Mouse (Mus musculus) forebrain, embryonic 16.5 days (tissue): ENCODE results near the gene Clip4. TPM values are rescaled to one million over a fixed set of nuclear protein-coding genes. Genes with fewer than 3 reads are reported as not detected.

Experiments
- ATAC-seq: fragments of 200-750 bp; cut with Nextera tagmentation; 2 replicates; pipeline ENCODE4 v1.8.0; 2017; ENCODE audit warnings: mild to moderate bottlenecking, moderate library complexity
- H3K27ac ChIP-seq: fragments of 300-500 bp; sonication (generic); 2 replicates; pipeline ENCODE4 v1.5.1; 2014; ENCODE audit warnings: low read length, control low read depth
- H3K27me3 ChIP-seq: fragments of 300-500 bp; sonication (generic); replicated peaks from 2 replicates; pipeline ENCODE4 v1.6.1; 2014; ENCODE audit warnings: low read length; ENCODE audit not compliant: control insufficient read depth, insufficient read depth
- H3K36me3 ChIP-seq: fragments of 300-500 bp; sonication (generic); 2 replicates; pipeline ENCODE4 v1.6.1; 2014; ENCODE audit not compliant: control insufficient read depth, insufficient read depth
- H3K4me1 ChIP-seq: fragments of 300-500 bp; sonication (generic); replicated peaks from 2 replicates; pipeline ENCODE4 v1.6.1; 2014; ENCODE audit warnings: low read length; ENCODE audit not compliant: control insufficient read depth, insufficient read depth
- H3K4me2 ChIP-seq: fragments of 300-500 bp; sonication (generic); 2 replicates; pipeline ENCODE4 v1.6.1; 2014; ENCODE audit warnings: mild to moderate bottlenecking, low read length, control low read depth
- H3K4me3 ChIP-seq: fragments of 300-500 bp; sonication (generic); replicated peaks from 2 replicates; pipeline ENCODE4 v1.5.1; 2014; ENCODE audit warnings: mild to moderate bottlenecking, low read length, control low read depth
- H3K9ac ChIP-seq: fragments of 300-500 bp; sonication (generic); replicated peaks from 2 replicates; pipeline ENCODE4 v1.6.1; 2014; ENCODE audit warnings: low read depth, low read length, control low read depth
- H3K9me3 ChIP-seq: fragments of 300-500 bp; sonication (generic); 2 replicates; pipeline ENCODE4 v1.6.1; 2016; ENCODE audit warnings: low read length; ENCODE audit not compliant: control insufficient read depth
- WGBS: fragments of 180-500 bp; shearing (Covaris S2); extraction: QIAGEN DNeasy Blood & Tissue Kit; methylation state at CpG from one replicate; pipeline ENCODE4 v1.1.7; 2014; 5-methylcytosine and 5-hydroxymethylcytosine counted together
- polyA plus RNA-seq: library from polyadenylated mRNA; unstranded; fragments of >200 nt; fragmentation: Nextera tagmentation; extraction: Ambion mirVana; gene quantifications from 2 replicates; pipeline ENCODE4 v1.2.1, GENCODE M21; 2015

The Clip4 gene
- polyA plus RNA-seq, 1 experiment from 2014 or later = 10.8 TPM

GRCm38 (mm10) chr17:71811070-71811469, 42.8 kb downstream of the Clip4 start:
- peaks cover 4% of the 10 kb centered on the region for H3K4me1 ChIP-seq
- H3K9me3 ChIP-seq = no peaks in the 10 kb centered on the region
- 41% methylated on average over 8 of the region's 8 CpGs for WGBS
- no peak overlapping the region for H3K27ac ChIP-seq
- H3K27me3 ChIP-seq = no peaks in the 10 kb centered on the region
- H3K4me2 ChIP-seq = no peak overlapping the region
- no peak overlapping the region for H3K4me3 ChIP-seq
- no peak overlapping the region for H3K9ac ChIP-seq
- peaks cover 4% of the 10 kb centered on the region for H3K36me3 ChIP-seq
- ATAC-seq = no peak

GRCm38 (mm10) chr17:71816136-71816864, 48.0 kb downstream of the Clip4 start:
- WGBS = 58% methylated on average over 8 of the region's 8 CpGs
- H3K4me3 ChIP-seq = no peak overlapping the region
- no peaks in the 10 kb centered on the region for H3K27me3 ChIP-seq
- no peak overlapping the region for H3K9ac ChIP-seq
- no peak overlapping the region for H3K4me2 ChIP-seq
- no peak for ATAC-seq
- no peaks in the 10 kb centered on the region for H3K4me1 ChIP-seq
- H3K36me3 ChIP-seq = peaks cover 2% of the 10 kb centered on the region; the same call in 1 of the 2 replicates
- H3K27ac ChIP-seq = no peak overlapping the region
- H3K9me3 ChIP-seq = no peaks in the 10 kb centered on the region

- no peaks in the 10 kb centered on the region for H3K27me3 ChIP-seq
- WGBS = 89% methylated on average over 8 of the region's 8 CpGs
- no peaks in the 10 kb centered on the region for H3K9me3 ChIP-seq
- H3K36me3 ChIP-seq = peaks cover 5% of the 10 kb centered on the region
- H3K9ac ChIP-seq = no peak overlapping the region
- H3K4me1 ChIP-seq = no peaks in the 10 kb centered on the region
- H3K27ac ChIP-seq = no peak overlapping the region
- H3K4me2 ChIP-seq = no peak overlapping the region
- no peak for ATAC-seq
- no peak overlapping the region for H3K4me3 ChIP-seq
Observed at GRCm38 (mm10) chr17:71823622-71824306, 55.5 kb downstream of the Clip4 start.

GRCm38 (mm10) chr17:71826603-71827002, 58.3 kb downstream of the Clip4 start:
- Histone ChIP-seq H3K9me3 (no peaks in the 10 kb centered on the region), H3K27me3 (no peaks in the 10 kb centered on the region), H3K36me3 (peaks cover 3% of the 10 kb centered on the region; the same call in 1 of the 2 replicates), H3K4me1 (no peaks in the 10 kb centered on the region), H3K9ac (no peak overlapping the region), H3K4me2 (no peak overlapping the region), H3K4me3 (no peak overlapping the region), H3K27ac (no peak overlapping the region)
- 81% methylated on average over 3 of the region's 3 CpGs for WGBS
- ATAC-seq = no peak

- no peaks in the 10 kb centered on the region for H3K4me1 ChIP-seq
- no peaks in the 10 kb centered on the region for H3K9me3 ChIP-seq
- no peak overlapping the region for H3K27ac ChIP-seq
- peaks cover 3% of the 10 kb centered on the region; the same call in 1 of the 2 replicates for H3K36me3 ChIP-seq
- H3K4me3 ChIP-seq = no peak overlapping the region
- no peaks in the 10 kb centered on the region for H3K27me3 ChIP-seq
- 39% methylated on average over 8 of the region's 8 CpGs for WGBS
- no peak for ATAC-seq
- H3K9ac ChIP-seq = no peak overlapping the region
- no peak overlapping the region for H3K4me2 ChIP-seq
Observed at GRCm38 (mm10) chr17:71827627-71828026, 59.4 kb downstream of the Clip4 start.

GRCm38 (mm10) chr17:71828647-71829414, 60.6 kb downstream of the Clip4 start:
- Histone ChIP-seq H3K27me3 (no peaks in the 10 kb centered on the region), H3K36me3 (peaks cover 3% of the 10 kb centered on the region; the same call in 1 of the 2 replicates), H3K9ac (no peak overlapping the region), H3K27ac (no peak overlapping the region), H3K4me3 (no peak overlapping the region), H3K4me1 (no peaks in the 10 kb centered on the region), H3K9me3 (no peaks in the 10 kb centered on the region), H3K4me2 (no peak overlapping the region)
- no peak for ATAC-seq
- WGBS = 70% methylated on average over 12 of the region's 12 CpGs

- Histone ChIP-seq H3K36me3 (no peaks in the 10 kb centered on the region), H3K27ac (no peak overlapping the region), H3K9ac (no peak overlapping the region), H3K4me2 (no peak overlapping the region), H3K9me3 (no peaks in the 10 kb centered on the region), H3K27me3 (no peaks in the 10 kb centered on the region), H3K4me3 (no peak overlapping the region), H3K4me1 (no peaks in the 10 kb centered on the region)
- 92% methylated on average over 3 of the region's 3 CpGs for whole genome bisulfite sequencing
- ATAC-seq = no peak; the same call in 1 of the 2 replicates
Observed at GRCm38 (mm10) chr17:71831960-71832359, 63.7 kb downstream of the Clip4 start.

- Histone ChIP-seq H3K9me3 (no peaks in the 10 kb centered on the region), H3K27ac (no peak overlapping the region), H3K4me2 (no peak overlapping the region), H3K27me3 (no peaks in the 10 kb centered on the region), H3K4me3 (no peak overlapping the region), H3K9ac (no peak overlapping the region), H3K4me1 (no peaks in the 10 kb centered on the region), H3K36me3 (no peaks in the 10 kb centered on the region)
- no peak for ATAC-seq
- 73% methylated on average over 3 of the region's 3 CpGs for WGBS
Observed at GRCm38 (mm10) chr17:71862184-71862583, 93.9 kb downstream of the Clip4 start.

- ATAC-seq = no peak
- Histone ChIP-seq H3K9me3 (no peaks in the 10 kb centered on the region), H3K27ac (no peak overlapping the region), H3K4me2 (no peak overlapping the region), H3K36me3 (no peaks in the 10 kb centered on the region), H3K4me1 (no peaks in the 10 kb centered on the region), H3K9ac (no peak overlapping the region), H3K27me3 (no peaks in the 10 kb centered on the region), H3K4me3 (no peak overlapping the region)
- 92% methylated on average over 4 of the region's 4 CpGs for WGBS
Observed at GRCm38 (mm10) chr17:71862895-71863294, 94.6 kb downstream of the Clip4 start.
